ENCODE assay signal across 8 mouse cellular contexts in the genomic region with DNA sequence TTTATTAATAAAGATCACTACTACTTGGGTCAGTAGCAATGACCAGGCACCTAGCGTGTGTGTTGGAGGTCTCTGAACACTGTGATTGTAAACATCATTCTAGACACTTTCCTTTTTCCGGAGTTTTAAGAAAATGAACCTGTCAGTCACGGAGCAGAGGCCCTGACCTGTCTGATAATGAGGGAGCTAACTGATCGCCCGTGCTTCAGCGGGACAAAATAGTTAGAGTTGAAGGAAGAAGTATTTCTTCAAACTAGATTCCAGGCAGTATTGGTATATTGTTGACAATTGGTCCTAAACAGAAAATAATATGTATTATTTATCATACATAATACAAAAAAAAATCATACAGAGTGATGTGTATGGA. TPM values are rescaled to one million over a fixed set of nuclear protein-coding genes. Genes with fewer than 3 reads are reported as not detected.
DNase-seq lines count a peak whose midpoint lies in the region; ATAC-seq and TF ChIP-seq lines count a peak whose summit lies in the region.

No protein-coding gene starts in this region.

- H3K27me3 ChIP-seq in lung, embryonic 16.5 days (ENCODE audit: control insufficient read depth, insufficient read depth, low read depth, low read length), result no peaks in the 10 kb centered on the region
- no peaks in the 10 kb centered on the region for H3K27me3 ChIP-seq in embryonic facial prominence, embryonic 14.5 days (replicated peaks; ENCODE audit: control insufficient read depth, insufficient read depth, low read length)
- H3K27me3 ChIP-seq in limb, embryonic 10.5 days (ENCODE audit: low read depth, poor library complexity, severe bottlenecking), result no peaks in the 10 kb centered on the region

- peak overlapping the region; percentile 68 for H3K4me2 ChIP-seq in lung, embryonic 16.5 days (ENCODE audit: low read depth, low read length)
- H3K4me2 ChIP-seq in embryonic facial prominence, embryonic 14.5 days (ENCODE audit: low read depth, low read length), result peak overlapping the region; percentile 73

- H3K9ac ChIP-seq in lung, embryonic 16.5 days (ENCODE audit: low read length), result peak overlapping the region; percentile 88
- peak overlapping the region; percentile 94 for H3K9ac ChIP-seq in embryonic facial prominence, embryonic 14.5 days (ENCODE audit: low read depth, low read length)

- H3K4me3 ChIP-seq in lung, embryonic 16.5 days (ENCODE audit: low read length), result peak overlapping the region; percentile 73
- H3K4me3 ChIP-seq in embryonic facial prominence, embryonic 14.5 days (ENCODE audit: low read depth, low read length), result peak overlapping the region; percentile 72
- peak overlapping the region; percentile 99 for H3K4me3 ChIP-seq in limb, embryonic 10.5 days
- peak overlapping the region; percentile 77 for H3K4me3 ChIP-seq in olfactory bulb, adult 2 months (ENCODE audit: insufficient read depth, low read depth, low read length)

- peak overlapping the region; percentile 78 for H3K27ac ChIP-seq in lung, embryonic 16.5 days (ENCODE audit: low read length)
- 0 out of 2 replicates have a peak overlapping the region, but pooled peaks have one; percentile 84 for H3K27ac ChIP-seq in embryonic facial prominence, embryonic 14.5 days (replicated peaks; ENCODE audit: low read depth, low read length)
- peak overlapping the region; percentile 93 for H3K27ac ChIP-seq in limb, embryonic 10.5 days
- H3K27ac ChIP-seq in olfactory bulb, adult 2 months (ENCODE audit: insufficient read depth, low read depth, low read length), result no peak overlapping the region

- no peak for DNase-seq in lung, postnatal 4 days
- DNase-seq in embryonic facial prominence, embryonic 14.5 days (ENCODE audit: low spot score), result no peak
- no peak for DNase-seq in limb, embryonic 10.5 days (ENCODE audit: low spot score)
- DNase-seq in left cerebral cortex, adult 9 months (ENCODE audit: low spot score in 2 of 2), result no peak
- no peak for DNase-seq in left cerebral cortex, postnatal 14 days (ENCODE audit: low spot score in 2 of 2)
- DNase-seq in thymus, postnatal 36 days, result no peak

- peaks cover 4% of the 10 kb centered on the region; the same call in 1 of the 2 replicates for H3K4me1 ChIP-seq in lung, embryonic 16.5 days (replicated peaks; ENCODE audit: control insufficient read depth, insufficient read depth, low read length)
- peaks cover 4% of the 10 kb centered on the region; the same call in 1 of the 2 replicates for H3K4me1 ChIP-seq in embryonic facial prominence, embryonic 14.5 days (ENCODE audit: control insufficient read depth, insufficient read depth, low read length)
- peaks cover 14% of the 10 kb centered on the region for H3K4me1 ChIP-seq in limb, embryonic 10.5 days
- H3K4me1 ChIP-seq in olfactory bulb, adult 2 months (ENCODE audit: control insufficient read depth, insufficient read depth, low read length), result no peaks in the 10 kb centered on the region

- ATAC-seq in lung, embryonic 16.5 days (ENCODE audit: low read depth), result no peak
- no peak for ATAC-seq in embryonic facial prominence, embryonic 14.5 days (ENCODE audit: low read depth)

- H3K9me3 ChIP-seq in lung, embryonic 16.5 days (ENCODE audit: control insufficient read depth, low read length), result no peaks in the 10 kb centered on the region
- H3K9me3 ChIP-seq in embryonic facial prominence, embryonic 14.5 days (ENCODE audit: control insufficient read depth, low read length), result no peaks in the 10 kb centered on the region
- H3K9me3 ChIP-seq in limb, embryonic 10.5 days (replicated peaks), result no peaks in the 10 kb centered on the region

- intact Hi-C loops in left cerebral cortex, postnatal 14 days (cut with DNase I), result no loop called here

- peaks cover 4% of the 10 kb centered on the region for H3K36me3 ChIP-seq in lung, embryonic 16.5 days (ENCODE audit: control insufficient read depth, insufficient read depth, low read length)
- H3K36me3 ChIP-seq in embryonic facial prominence, embryonic 14.5 days (ENCODE audit: control insufficient read depth, insufficient read depth, low read length), result peaks cover 10% of the 10 kb centered on the region
- peaks cover 33% of the 10 kb centered on the region for H3K36me3 ChIP-seq in limb, embryonic 10.5 days

- no peak for TF ChIP-seq POLR2A in olfactory bulb, adult 2 months (IDR thresholded peaks at IDR 0.05; ENCODE audit: insufficient read depth, low read depth, low read length)

- WGBS in lung, embryonic 16.5 days, result 0% methylated on average over 6 of the region's 6 CpGs
- WGBS in embryonic facial prominence, embryonic 14.5 days, result under 1% methylated on average over 6 of the region's 6 CpGs
- 4% methylated on average over 6 of the region's 6 CpGs for WGBS in limb, embryonic 10.5 days
- WGBS in olfactory bulb, adult 2 months, result under 1% methylated on average over 6 of the region's 6 CpGs

- TF ChIP-seq CTCF in olfactory bulb, adult 2 months (IDR thresholded peaks at IDR 0.05; ENCODE audit: insufficient read depth, low read depth, low read length), result no peak

RNA-seq across cellular contexts. Expression of gene Dync1i2, which starts 0.8 kb away (rescaled TPM):
- polyA plus RNA-seq in lung, embryonic 16.5 days (2015; fragmentation: Nextera tagmentation; extraction: Ambion mirVana), result 97.9 and 104 TPM in 2 replicates
- 103 and 105 TPM in 2 replicates for polyA plus RNA-seq in embryonic facial prominence, embryonic 14.5 days (2014; fragmentation: Nextera tagmentation; extraction: Ambion mirVana)
- 83.3 and 95.3 TPM in 2 replicates for polyA plus RNA-seq in limb, embryonic 10.5 days (2016; fragmentation: Nextera tagmentation; extraction: Ambion mirVana)
- polyA plus RNA-seq in olfactory bulb, adult 2 months (2012; ENCODE audit: insufficient read depth, insufficient read length, low replicate concordance, missing spikeins), result 263 TPM in 1 of 2 replicates, not detected in the other
- total RNA-seq in left cerebral cortex, postnatal 14 days (2021), result 100 to 1,000 TPM; 137 to 146 TPM
